Mouse (Mus musculus) E14TG2a.4 (cell line): ENCODE measurements at regions not wholly inside any gene's neighbourhood (a gene's known extent, or its start where the extent isn't known, plus 50 kb on each side); places are given as distances from the start of the nearest gene placed in this dataset.

Experiments
- H3K27me3 ChIP-seq: 2 replicates; pipeline ENCODE4 v1.6.1; 2014; ENCODE audit warnings: low read length, control low read depth; ENCODE audit not compliant: insufficient read depth
- H3K36me3 ChIP-seq: 2 replicates; pipeline ENCODE4 v1.6.1; 2014; ENCODE audit warnings: low read length, control low read depth; ENCODE audit not compliant: insufficient read depth
- H3K4me1 ChIP-seq: replicated peaks from 2 replicates; pipeline ENCODE4 v1.6.1; 2014; ENCODE audit warnings: low read depth, low read length, control low read depth
- H3K4me3 ChIP-seq: replicated peaks from 2 replicates; pipeline ENCODE4 v1.5.1; 2014; ENCODE audit warnings: mild to moderate bottlenecking, low read length
- H3K9me3 ChIP-seq: 2 replicates; pipeline ENCODE4 v1.6.1; 2014; ENCODE audit warnings: low read length, control low read depth
- CTCF ChIP-seq: conservative IDR thresholded peaks from 2 replicates; pipeline ENCODE4 v1.5.1; 2014; ENCODE audit warnings: low read length
- NANOG ChIP-seq: IDR thresholded peaks from 2 replicates; pipeline ENCODE4 v1.6.1; 2014; ENCODE audit warnings: borderline replicate concordance, low read length, mixed read lengths
- POU5F1 ChIP-seq: IDR thresholded peaks from 2 replicates; pipeline ENCODE4 v1.6.1; 2014; ENCODE audit warnings: low read length, borderline replicate concordance

DNA sequence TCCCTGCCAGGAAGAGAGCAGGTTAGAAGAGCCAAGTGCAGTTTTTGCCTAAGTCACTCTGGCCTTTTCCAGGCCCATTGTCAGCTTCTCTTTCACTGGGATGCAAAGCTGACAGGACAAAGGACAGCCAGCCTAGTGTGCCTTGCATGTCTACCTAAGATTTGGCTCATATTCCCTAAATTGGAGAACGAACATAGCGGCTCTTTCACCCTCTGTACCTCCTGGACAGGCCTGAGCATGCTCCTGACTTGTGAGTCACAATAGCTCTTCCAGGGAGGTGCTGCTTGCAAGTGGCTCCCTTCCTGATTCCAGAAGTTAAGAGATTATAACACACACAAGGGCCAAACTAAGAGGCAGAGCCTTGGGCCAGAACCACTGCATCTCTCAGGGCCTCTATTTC, 97.1 kb downstream of the C1galt1 start:
- Histone ChIP-seq H3K27me3 (no peaks in the 10 kb centered on the region), H3K4me1 (peaks cover 35% of the 10 kb centered on the region), H3K36me3 (no peaks in the 10 kb centered on the region), H3K4me3 (no peak overlapping the region), H3K9me3 (no peaks in the 10 kb centered on the region)
- no peak for TF ChIP-seq CTCF
- TF ChIP-seq POU5F1 = no peak

DNA sequence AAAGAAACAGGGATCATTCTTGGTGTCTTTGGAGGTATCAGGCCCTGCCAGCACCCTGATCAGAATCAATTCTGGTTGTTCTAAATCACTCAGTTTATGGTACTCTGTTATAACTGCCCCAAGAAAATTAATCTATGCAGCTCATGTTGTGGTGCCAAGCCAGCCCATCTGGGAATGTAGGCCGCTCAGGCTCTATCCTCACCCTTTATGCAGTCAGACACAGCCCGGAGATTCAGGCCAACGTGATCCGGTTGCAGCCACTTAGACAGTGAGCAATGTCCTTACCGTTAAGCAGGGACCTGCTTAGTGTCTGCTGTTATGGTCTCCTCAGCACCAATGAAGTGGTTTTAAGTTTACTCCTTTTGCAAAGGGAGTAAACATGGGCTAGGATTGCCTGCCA, 98.5 kb downstream of the C1galt1 start:
- TF ChIP-seq NANOG (no peak), CTCF (no peak), POU5F1 (no peak)
- no peaks in the 10 kb centered on the region for H3K27me3 ChIP-seq
- no peaks in the 10 kb centered on the region for H3K36me3 ChIP-seq
- H3K9me3 ChIP-seq = no peaks in the 10 kb centered on the region
- no peak overlapping the region for H3K4me3 ChIP-seq
- peaks cover 35% of the 10 kb centered on the region for H3K4me1 ChIP-seq

DNA sequence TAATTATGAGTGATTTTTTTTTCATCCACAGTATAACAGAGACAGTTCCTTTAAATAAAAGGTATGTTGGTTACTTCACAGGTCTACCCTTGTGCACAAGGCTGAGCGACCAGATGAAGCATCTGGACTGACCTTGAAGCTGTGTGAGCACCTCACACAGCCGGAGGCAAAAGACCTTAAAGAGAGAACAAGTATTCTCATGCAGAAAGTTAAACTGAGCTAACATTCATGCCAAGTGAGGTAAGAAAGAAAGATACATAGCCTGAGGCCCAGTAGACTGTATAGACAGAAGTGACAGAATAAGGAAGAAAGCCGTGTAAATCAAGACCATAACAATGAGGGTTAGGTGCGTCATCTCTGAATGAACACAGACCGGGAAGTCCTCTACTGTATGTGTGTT, 99.0 kb downstream of the C1galt1 start:
- no peaks in the 10 kb centered on the region for H3K27me3 ChIP-seq
- no peaks in the 10 kb centered on the region for H3K9me3 ChIP-seq
- TF ChIP-seq NANOG = peak; percentile 42; the same call in 1 of the 2 replicates
- no peak for TF ChIP-seq POU5F1
- no peak for TF ChIP-seq CTCF
- H3K4me1 ChIP-seq = peaks cover 35% of the 10 kb centered on the region
- no peak overlapping the region for H3K4me3 ChIP-seq
- H3K36me3 ChIP-seq = no peaks in the 10 kb centered on the region
